Mouse (Mus musculus): Measurements from ENCODE around the gene Stradb.

DNA sequence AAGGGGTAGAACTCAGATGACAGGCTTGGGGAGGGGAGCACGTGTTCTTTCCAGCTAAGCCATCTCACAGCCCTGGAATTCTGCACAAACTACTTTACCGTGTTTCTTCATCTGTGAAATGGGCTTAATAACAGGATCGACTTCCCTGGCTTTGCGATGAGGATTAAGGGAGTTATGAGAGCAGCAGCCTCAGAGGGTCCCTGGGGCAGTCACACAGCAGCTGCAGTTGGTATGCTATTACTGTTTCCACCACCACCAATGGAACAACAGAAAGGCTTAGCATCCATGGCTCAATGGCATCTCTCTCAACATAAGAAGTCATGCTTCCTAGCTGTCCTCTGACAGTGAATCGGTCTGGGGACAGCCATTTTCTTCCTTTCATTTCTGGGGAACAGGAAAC, 20.8 kb upstream of the Stradb start:
- TF ChIP-seq CTCF (IDR thresholded peaks at IDR 0.05; ENCODE audit: low read depth) (no peak), EP300 (IDR thresholded peaks at IDR 0.05; ENCODE audit: low read depth) (no peak)

Data from liver, embryonic 14.5 days (tissue).